Mouse (Mus musculus) neural tube, embryonic 14.5 days (tissue): Measurements from ENCODE around the gene Nkx2-5. TPM values are rescaled to one million over a fixed set of nuclear protein-coding genes. Genes with fewer than 3 reads are reported as not detected.

Experiments
- ATAC-seq: fragments of 200-750 bp; cut with Nextera tagmentation; 2 replicates; pipeline ENCODE4 v1.8.0; 2017; ENCODE audit warnings: low read depth, mild to moderate bottlenecking, moderate TSS enrichment, moderate library complexity
- H3K27ac ChIP-seq: fragments of 300-500 bp; sonication (generic); 2 replicates; pipeline ENCODE4 v1.5.1; 2014; ENCODE audit warnings: low read depth, mild to moderate bottlenecking, control low read depth, low read length, moderate library complexity, mixed read lengths
- H3K27me3 ChIP-seq: fragments of 300-500 bp; sonication (generic); 2 replicates; pipeline ENCODE4 v1.6.1; 2014; ENCODE audit warnings: low read length; ENCODE audit not compliant: control insufficient read depth, insufficient read depth
- H3K36me3 ChIP-seq: fragments of 300-500 bp; sonication (generic); 2 replicates; pipeline ENCODE4 v1.6.1; 2014; ENCODE audit warnings: low read length, mixed read lengths; ENCODE audit not compliant: control insufficient read depth, insufficient read depth
- H3K4me1 ChIP-seq: fragments of 300-500 bp; sonication (generic); 2 replicates; pipeline ENCODE4 v1.6.1; 2014; ENCODE audit warnings: low read length; ENCODE audit not compliant: control insufficient read depth, insufficient read depth
- H3K4me2 ChIP-seq: fragments of 300-500 bp; sonication (generic); 2 replicates; pipeline ENCODE4 v1.6.1; 2014; ENCODE audit warnings: mild to moderate bottlenecking, low read depth, low read length, control low read depth
- H3K4me3 ChIP-seq: fragments of 300-500 bp; sonication (generic); 2 replicates; pipeline ENCODE4 v1.5.1; 2014; ENCODE audit warnings: low read depth, low read length, control low read depth, mixed read lengths
- H3K9ac ChIP-seq: fragments of 300-500 bp; sonication (generic); replicated peaks from 2 replicates; pipeline ENCODE4 v1.6.1; 2014; ENCODE audit warnings: low read depth, mild to moderate bottlenecking, control low read depth, low read length, mixed read lengths
- H3K9me3 ChIP-seq: fragments of 300-500 bp; sonication (generic); 2 replicates; pipeline ENCODE4 v1.6.1; 2016; ENCODE audit warnings: low read length; ENCODE audit not compliant: control insufficient read depth
- WGBS: fragments of 180-500 bp; shearing (Covaris S2); extraction: QIAGEN DNeasy Blood & Tissue Kit; methylation state at CpG from one replicate; pipeline ENCODE4 v1.1.7; 2014; 5-methylcytosine and 5-hydroxymethylcytosine counted together
- polyA plus RNA-seq: library from polyadenylated mRNA; unstranded; fragments of >200 nt; fragmentation: Nextera tagmentation; extraction: Ambion mirVana; gene quantifications from 2 replicates; pipeline ENCODE4 v1.2.1, GENCODE M21; 2014

The Nkx2-5 gene
- polyA plus RNA-seq, 1 experiment from 2014 or later = not detected

DNA sequence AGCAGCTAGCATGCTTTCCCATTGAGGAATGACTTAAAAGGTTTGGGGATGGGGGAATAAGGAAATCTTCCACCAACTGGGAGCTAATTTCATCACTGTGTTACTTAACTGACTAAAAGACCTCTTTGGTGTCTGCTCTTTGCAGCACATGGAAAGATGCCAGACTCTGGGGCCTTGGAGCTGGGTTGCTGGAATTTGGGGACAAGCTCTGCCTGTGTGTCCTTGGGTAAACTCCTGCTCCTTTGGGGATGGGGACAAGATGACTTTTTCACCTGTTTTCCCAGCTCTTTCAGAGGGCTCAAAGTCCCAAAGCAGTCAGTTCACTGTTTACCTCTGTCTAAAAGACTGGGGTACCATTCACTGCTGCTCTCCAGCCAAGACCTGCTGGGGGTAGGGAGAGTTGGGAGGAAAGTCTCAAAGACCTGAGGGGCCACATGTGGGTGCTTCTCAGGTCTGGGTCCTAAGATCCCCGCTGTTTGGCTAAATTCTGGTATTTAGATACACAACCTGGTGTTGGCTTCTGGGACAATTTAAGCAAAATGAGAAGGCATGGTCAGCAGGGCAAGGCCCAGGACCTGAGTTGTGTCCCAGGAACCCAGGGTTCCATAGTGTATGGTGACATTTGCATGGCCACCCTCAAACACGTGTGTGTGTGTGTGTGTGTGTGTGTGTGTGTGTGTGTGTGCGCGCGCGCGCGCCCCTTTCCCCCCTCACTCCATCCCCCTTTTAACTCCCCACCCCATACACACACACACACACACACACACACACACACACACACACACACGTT is 9.6 kb downstream of the Nkx2-5 start:
- no peaks in the 10 kb centered on the region for H3K36me3 ChIP-seq
- no peaks in the 10 kb centered on the region for H3K4me1 ChIP-seq
- H3K9me3 ChIP-seq = no peaks in the 10 kb centered on the region
- ATAC-seq = no peak
- no peak overlapping the region for H3K4me2 ChIP-seq
- H3K27ac ChIP-seq = no peak overlapping the region
- no peak overlapping the region for H3K9ac ChIP-seq
- peaks cover 58% of the 10 kb centered on the region for H3K27me3 ChIP-seq
- H3K4me3 ChIP-seq = no peak overlapping the region
- WGBS = 25% methylated on average over 9 of the region's 9 CpGs

DNA sequence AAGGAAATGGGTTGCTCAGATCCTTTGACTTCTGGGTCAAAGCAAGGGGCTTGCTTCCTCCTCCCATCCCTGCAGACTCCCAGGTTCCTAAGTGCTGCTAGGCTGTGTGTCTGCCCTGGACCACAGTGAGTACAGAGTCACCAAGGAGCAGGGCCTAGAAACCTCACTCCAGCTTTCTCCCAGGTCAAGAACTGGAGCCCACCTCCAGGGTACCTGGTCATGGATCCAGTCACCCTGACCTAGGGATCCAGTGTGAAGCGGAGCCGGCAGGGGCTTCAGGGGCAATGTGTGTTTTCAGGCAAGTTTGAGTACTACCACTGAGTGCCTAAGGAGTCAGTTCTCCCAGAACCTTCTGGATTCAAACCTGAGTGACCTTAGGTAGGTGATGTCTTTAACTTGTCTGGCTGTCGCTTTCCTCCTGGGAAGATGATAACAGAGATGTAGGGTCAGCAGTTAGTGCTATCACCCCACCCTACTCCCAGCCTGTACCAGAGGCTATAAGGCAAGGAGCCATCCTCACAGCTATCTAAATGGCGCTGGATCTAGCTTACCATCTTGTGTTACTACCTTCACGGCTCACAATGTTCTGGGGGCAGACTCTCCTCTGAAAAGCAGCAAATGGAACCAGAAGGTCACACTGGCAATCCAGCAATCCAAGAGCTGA is 10.4 kb downstream of the Nkx2-5 start:
- no peaks in the 10 kb centered on the region for H3K9me3 ChIP-seq
- no peaks in the 10 kb centered on the region for H3K4me1 ChIP-seq
- no peak overlapping the region for H3K27ac ChIP-seq
- peaks cover 52% of the 10 kb centered on the region for H3K27me3 ChIP-seq
- no peak overlapping the region for H3K4me2 ChIP-seq
- no peaks in the 10 kb centered on the region for H3K36me3 ChIP-seq
- WGBS = 71% methylated on average over 5 of the region's 5 CpGs
- ATAC-seq = no peak
- no peak overlapping the region for H3K9ac ChIP-seq
- no peak overlapping the region for H3K4me3 ChIP-seq

DNA sequence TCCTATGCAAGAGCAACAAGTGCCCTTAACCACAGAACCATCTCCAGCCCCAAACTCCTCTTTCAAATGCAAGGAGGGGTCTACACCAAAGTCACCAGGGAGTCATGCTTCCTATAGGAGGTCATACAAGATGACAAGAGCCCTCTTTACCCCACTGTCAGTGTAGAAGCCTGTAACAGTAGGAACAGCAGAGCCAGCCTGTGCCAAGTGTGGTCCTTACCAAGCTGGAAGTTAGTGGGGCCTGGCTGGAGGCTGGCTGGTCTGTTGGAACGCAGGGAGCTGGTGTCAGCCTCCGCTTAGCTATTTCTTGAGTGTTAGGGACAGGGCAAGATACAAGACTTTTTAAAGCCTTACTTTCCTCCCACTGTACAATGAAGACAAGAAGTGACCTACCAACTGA is 11.0 kb downstream of the Nkx2-5 start:
- no peaks in the 10 kb centered on the region for H3K36me3 ChIP-seq
- H3K9ac ChIP-seq = no peak overlapping the region
- peaks cover 46% of the 10 kb centered on the region for H3K27me3 ChIP-seq
- H3K27ac ChIP-seq = no peak overlapping the region
- no peaks in the 10 kb centered on the region for H3K9me3 ChIP-seq
- H3K4me1 ChIP-seq = no peaks in the 10 kb centered on the region
- 69% methylated on average over 2 of the region's 2 CpGs for WGBS
- H3K4me3 ChIP-seq = no peak overlapping the region
- ATAC-seq = no peak
- H3K4me2 ChIP-seq = no peak overlapping the region

GRCm38 (mm10) chr17:26826131-26826530 is 18.7 kb downstream of the Nkx2-5 start:
- Histone ChIP-seq H3K4me1 (no peaks in the 10 kb centered on the region), H3K36me3 (no peaks in the 10 kb centered on the region), H3K9me3 (no peaks in the 10 kb centered on the region), H3K4me2 (no peak overlapping the region), H3K4me3 (no peak overlapping the region), H3K9ac (no peak overlapping the region), H3K27ac (no peak overlapping the region), H3K27me3 (no peaks in the 10 kb centered on the region)
- ATAC-seq = no peak
- 86% methylated on average over 15 of the region's 17 CpGs for WGBS

GRCm38 (mm10) chr17:26817776-26818175 is 27.0 kb downstream of the Nkx2-5 start:
- H3K4me3 ChIP-seq = no peak overlapping the region
- H3K27ac ChIP-seq = no peak overlapping the region
- H3K36me3 ChIP-seq = no peaks in the 10 kb centered on the region
- H3K4me1 ChIP-seq = no peaks in the 10 kb centered on the region
- ATAC-seq = no peak
- no peak overlapping the region for H3K9ac ChIP-seq
- no peaks in the 10 kb centered on the region for H3K27me3 ChIP-seq
- H3K4me2 ChIP-seq = no peak overlapping the region
- H3K9me3 ChIP-seq = no peaks in the 10 kb centered on the region

- no peak overlapping the region for H3K9ac ChIP-seq
- no peak overlapping the region for H3K27ac ChIP-seq
- H3K36me3 ChIP-seq = no peaks in the 10 kb centered on the region
- H3K4me1 ChIP-seq = no peaks in the 10 kb centered on the region
- no peak overlapping the region for H3K4me3 ChIP-seq
- H3K27me3 ChIP-seq = no peaks in the 10 kb centered on the region
- WGBS = 87% methylated on average over 6 of the region's 6 CpGs
- no peak overlapping the region for H3K4me2 ChIP-seq
- no peaks in the 10 kb centered on the region for H3K9me3 ChIP-seq
- no peak for ATAC-seq
Observed at GRCm38 (mm10) chr17:26816810-26817209, 28.0 kb downstream of the Nkx2-5 start.

DNA sequence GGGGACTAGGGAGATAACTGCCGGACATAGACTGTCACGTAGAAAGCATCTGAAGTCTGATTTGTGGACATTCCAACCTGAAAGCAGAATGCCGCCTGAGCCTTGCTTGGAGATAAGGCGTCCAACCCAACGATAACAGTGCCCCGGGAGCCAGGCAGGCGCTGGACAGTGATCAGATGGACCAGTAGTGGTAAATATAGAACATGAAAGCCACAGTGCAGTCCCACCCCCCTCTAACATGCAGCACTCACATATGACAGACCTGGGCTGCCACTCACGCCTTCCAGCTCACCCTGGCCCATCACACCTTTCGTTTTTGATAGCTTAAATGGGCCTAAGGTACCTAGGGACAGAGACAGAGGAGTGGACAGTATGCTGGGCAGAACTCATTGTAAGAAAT is 31.3 kb downstream of the Nkx2-5 start:
- Histone ChIP-seq H3K9me3 (no peaks in the 10 kb centered on the region), H3K4me3 (no peak overlapping the region), H3K27me3 (no peaks in the 10 kb centered on the region), H3K36me3 (no peaks in the 10 kb centered on the region), H3K27ac (no peak overlapping the region), H3K4me1 (no peaks in the 10 kb centered on the region), H3K4me2 (no peak overlapping the region), H3K9ac (no peak overlapping the region)
- ATAC-seq = no peak
- 88% methylated on average over 9 of the region's 9 CpGs for WGBS

GRCm38 (mm10) chr17:26812607-26813006 is 32.2 kb downstream of the Nkx2-5 start:
- no peak for ATAC-seq
- 79% methylated on average over 2 of the region's 2 CpGs for WGBS
- H3K27me3 ChIP-seq = no peaks in the 10 kb centered on the region

DNA sequence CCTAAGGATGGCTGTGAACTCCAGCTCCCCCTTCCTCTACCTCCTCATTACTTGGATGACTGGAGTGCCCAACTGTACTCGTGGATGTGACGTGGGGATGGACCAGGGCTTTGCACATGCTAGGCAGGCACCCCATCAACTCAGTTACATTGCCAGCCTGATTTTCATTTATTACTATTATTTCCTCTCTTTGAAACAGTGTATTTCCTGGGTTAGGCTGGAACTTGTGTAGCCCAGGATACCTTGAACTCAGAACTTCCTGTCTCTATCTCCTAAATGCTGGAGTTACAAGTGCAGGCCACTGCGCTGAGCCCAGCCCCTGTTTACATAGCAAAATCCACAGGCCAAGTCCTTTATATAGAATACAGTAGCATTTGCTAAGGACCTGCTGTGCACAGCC is 41.9 kb downstream of the Nkx2-5 start:
- no peaks in the 10 kb centered on the region for H3K4me1 ChIP-seq
- 84% methylated on average over 3 of the region's 3 CpGs for WGBS
- ATAC-seq = no peak

More at GRCm38 (mm10) chr17:26812607-26813006, 32.2 kb downstream of the Nkx2-5 start:
- H3K9me3 ChIP-seq = no peaks in the 10 kb centered on the region
- H3K27ac ChIP-seq = no peak overlapping the region
- no peak overlapping the region for H3K4me3 ChIP-seq
- H3K36me3 ChIP-seq = no peaks in the 10 kb centered on the region
- no peak overlapping the region for H3K4me2 ChIP-seq
- H3K4me1 ChIP-seq = no peaks in the 10 kb centered on the region
- H3K9ac ChIP-seq = no peak overlapping the region

More for the DNA sequence above, 41.9 kb downstream of the Nkx2-5 start:
- no peak overlapping the region for H3K4me2 ChIP-seq
- H3K9me3 ChIP-seq = no peaks in the 10 kb centered on the region
- H3K4me3 ChIP-seq = no peak overlapping the region
- no peaks in the 10 kb centered on the region for H3K27me3 ChIP-seq
- H3K36me3 ChIP-seq = no peaks in the 10 kb centered on the region
- H3K9ac ChIP-seq = no peak overlapping the region
- H3K27ac ChIP-seq = no peak overlapping the region
